Mouse (Mus musculus): ENCODE measurements at regions not wholly inside any gene's neighbourhood (a gene's known extent, or its start where the extent isn't known, plus 50 kb on each side); places are given as distances from the start of the nearest gene placed in this dataset.

DNA sequence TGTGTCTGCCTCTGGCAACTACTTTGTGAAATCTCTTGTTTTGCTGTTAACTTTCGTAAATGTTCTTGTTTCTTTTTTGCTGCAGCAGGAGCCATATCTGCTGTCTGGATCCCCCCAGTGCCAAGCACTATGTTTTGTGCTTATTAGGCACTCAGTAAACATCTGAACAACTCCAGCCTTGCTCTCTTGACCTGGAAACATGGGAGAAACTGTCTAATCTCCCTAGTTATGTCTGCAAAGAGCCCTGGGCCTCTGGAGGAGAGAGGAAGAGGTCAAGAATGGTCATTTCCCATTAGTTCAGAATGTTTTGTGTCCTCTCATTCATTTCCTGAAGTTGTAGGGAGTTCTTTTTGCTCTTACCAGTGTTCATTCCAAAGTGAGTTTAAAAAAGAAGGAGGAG is 93.1 kb upstream of the Tcf21 start:
- no peak for ATAC-seq (replicated peaks)
- Histone ChIP-seq H3K4me3 (no peak overlapping the region), H3K27ac (replicated peaks) (no peak overlapping the region), H3K36me3 (no peaks in the 10 kb centered on the region), H3K9me3 (no peaks in the 10 kb centered on the region), H3K9ac (replicated peaks) (no peak overlapping the region), H3K4me2 (replicated peaks) (no peak overlapping the region), H3K4me1 (no peaks in the 10 kb centered on the region), H3K27me3 (no peaks in the 10 kb centered on the region)
- WGBS = 98% methylated on average over 1 of the region's 1 CpGs

- no peaks in the 10 kb centered on the region for H3K27me3 ChIP-seq
- no peak overlapping the region for H3K4me3 ChIP-seq
- no peaks in the 10 kb centered on the region for H3K9me3 ChIP-seq
- H3K36me3 ChIP-seq = no peaks in the 10 kb centered on the region
- no peak overlapping the region for H3K4me2 ChIP-seq (replicated peaks)
- no peak overlapping the region for H3K9ac ChIP-seq (replicated peaks)
- no peaks in the 10 kb centered on the region for H3K4me1 ChIP-seq
- no peak overlapping the region for H3K27ac ChIP-seq (replicated peaks)
- ATAC-seq (replicated peaks) = no peak
- WGBS = 66% methylated on average over 6 of the region's 6 CpGs
Observed at GRCm38 (mm10) chr10:22908640-22909039, 88.7 kb upstream of the Tcf21 start.

- no peak overlapping the region for H3K4me3 ChIP-seq
- ATAC-seq (replicated peaks) = no peak
Observed at GRCm38 (mm10) chr10:22905281-22905680, 85.3 kb upstream of the Tcf21 start.

DNA sequence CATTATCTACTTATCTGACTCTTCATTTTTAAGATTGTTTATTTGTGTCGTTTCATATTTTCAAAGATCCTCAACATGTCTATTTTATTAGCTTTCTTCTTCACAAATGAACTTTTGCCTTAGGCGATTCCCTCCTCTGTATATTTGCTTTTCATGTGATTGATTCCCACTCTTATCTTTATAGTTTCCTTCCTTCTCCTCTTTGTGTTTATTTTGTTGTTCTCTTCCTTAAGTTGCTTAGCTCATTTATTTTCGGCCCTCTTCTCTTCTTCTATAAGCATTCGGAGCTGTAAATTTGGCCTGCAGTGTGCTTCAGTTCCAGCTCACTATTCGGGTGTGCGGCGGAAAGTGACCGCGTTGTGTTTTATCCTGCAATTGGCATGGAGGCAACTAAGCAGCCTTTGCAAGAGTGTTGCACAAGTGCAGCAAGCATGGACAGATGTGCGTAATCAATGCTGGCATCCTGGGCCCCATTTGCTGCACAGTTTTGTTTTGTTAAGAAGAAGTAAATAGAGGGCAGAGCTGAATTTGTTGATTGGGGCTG is 73.5 kb upstream of the Tcf21 start:
- no peak for ATAC-seq (replicated peaks)
- no peak overlapping the region for H3K27ac ChIP-seq (replicated peaks)
- H3K4me2 ChIP-seq (replicated peaks) = no peak overlapping the region
- H3K9me3 ChIP-seq = no peaks in the 10 kb centered on the region
- H3K27me3 ChIP-seq = no peaks in the 10 kb centered on the region
- WGBS = 85% methylated on average over 10 of the region's 10 CpGs
- no peak overlapping the region for H3K4me3 ChIP-seq
- H3K4me1 ChIP-seq = no peaks in the 10 kb centered on the region
- no peaks in the 10 kb centered on the region for H3K36me3 ChIP-seq
- H3K9ac ChIP-seq (replicated peaks) = no peak overlapping the region

More at GRCm38 (mm10) chr10:22905281-22905680, 85.3 kb upstream of the Tcf21 start:
- Histone ChIP-seq H3K27me3 (no peaks in the 10 kb centered on the region), H3K4me2 (replicated peaks) (no peak overlapping the region), H3K4me1 (no peaks in the 10 kb centered on the region), H3K9me3 (no peaks in the 10 kb centered on the region), H3K27ac (replicated peaks) (no peak overlapping the region), H3K9ac (replicated peaks) (no peak overlapping the region), H3K36me3 (no peaks in the 10 kb centered on the region)
- WGBS = 91% methylated on average over 2 of the region's 2 CpGs

- WGBS = 78% methylated on average over 6 of the region's 6 CpGs
- H3K27ac ChIP-seq (replicated peaks) = no peak overlapping the region
- no peak overlapping the region for H3K4me3 ChIP-seq
Observed at GRCm38 (mm10) chr10:22887451-22887850, 67.5 kb upstream of the Tcf21 start.

DNA sequence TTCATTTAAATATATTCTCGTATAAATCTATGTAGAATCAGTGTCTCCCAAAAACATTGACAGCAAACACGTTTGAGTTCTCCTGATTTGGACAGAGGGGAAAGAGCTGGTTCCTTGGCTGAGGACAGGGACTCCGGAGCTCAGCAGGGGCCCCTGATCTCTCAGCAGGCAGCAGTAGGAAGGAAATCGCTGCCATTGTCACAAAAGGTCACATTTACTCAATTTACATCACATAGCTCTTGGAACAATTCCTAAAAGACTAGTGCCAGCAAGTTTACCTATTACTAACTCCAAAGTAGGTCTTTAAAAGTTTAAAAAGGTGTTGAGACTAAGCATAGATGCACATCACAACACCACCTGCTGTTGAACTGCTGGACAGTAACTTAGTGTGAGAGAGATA is 59.7 kb upstream of the Tcf21 start:
- Histone ChIP-seq H3K9ac (replicated peaks) (no peak overlapping the region), H3K27ac (replicated peaks) (no peak overlapping the region), H3K4me3 (no peak overlapping the region), H3K4me1 (no peaks in the 10 kb centered on the region), H3K27me3 (no peaks in the 10 kb centered on the region), H3K9me3 (no peaks in the 10 kb centered on the region), H3K36me3 (no peaks in the 10 kb centered on the region), H3K4me2 (replicated peaks) (no peak overlapping the region)
- WGBS = 25% methylated on average over 4 of the region's 4 CpGs
- ATAC-seq (replicated peaks) = no peak

More at GRCm38 (mm10) chr10:22887451-22887850, 67.5 kb upstream of the Tcf21 start:
- no peak for ATAC-seq (replicated peaks)
- Histone ChIP-seq H3K9me3 (no peaks in the 10 kb centered on the region), H3K4me1 (no peaks in the 10 kb centered on the region), H3K36me3 (no peaks in the 10 kb centered on the region), H3K27me3 (no peaks in the 10 kb centered on the region), H3K9ac (replicated peaks) (no peak overlapping the region), H3K4me2 (replicated peaks) (no peak overlapping the region)

DNA sequence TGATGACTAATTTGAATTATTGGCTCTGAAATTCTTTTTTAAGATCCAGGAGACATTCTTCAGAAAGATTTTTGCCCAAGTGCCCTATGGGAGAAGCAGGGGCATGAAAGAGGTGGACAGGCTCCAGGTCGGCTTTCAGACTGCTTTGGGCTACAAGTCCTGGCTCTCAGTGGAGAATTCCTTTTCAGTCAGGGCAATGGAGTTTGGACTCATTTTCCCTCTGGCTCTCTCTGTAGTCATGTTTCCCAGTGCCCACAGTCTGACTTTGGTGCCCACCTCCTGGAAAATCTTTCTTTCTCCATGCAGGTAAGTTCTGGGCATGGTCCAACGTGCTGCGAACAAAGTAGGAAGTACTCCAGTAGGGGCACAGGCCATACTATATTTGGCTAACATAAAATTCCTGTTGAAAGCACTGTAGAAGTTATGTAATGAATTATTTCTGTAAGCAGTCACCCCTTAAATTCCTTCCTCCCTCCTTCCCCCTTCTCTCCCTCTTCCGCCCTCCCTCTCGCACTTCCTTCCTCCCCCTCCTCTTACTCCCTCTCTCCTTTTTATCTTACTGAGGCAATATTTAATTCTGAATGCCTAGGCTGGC is 57.7 kb upstream of the Tcf21 start:
- H3K9me3 ChIP-seq = no peaks in the 10 kb centered on the region
- no peak overlapping the region for H3K9ac ChIP-seq (replicated peaks)
- no peaks in the 10 kb centered on the region for H3K27me3 ChIP-seq
- H3K4me2 ChIP-seq (replicated peaks) = no peak overlapping the region
- no peak for ATAC-seq (replicated peaks)
- H3K36me3 ChIP-seq = no peaks in the 10 kb centered on the region
- H3K4me3 ChIP-seq = no peak overlapping the region
- no peaks in the 10 kb centered on the region for H3K4me1 ChIP-seq
- H3K27ac ChIP-seq (replicated peaks) = no peak overlapping the region
- 80% methylated on average over 5 of the region's 5 CpGs for WGBS

GRCm38 (mm10) chr10:22877028-22877427 is 57.1 kb upstream of the Tcf21 start:
- Histone ChIP-seq H3K4me1 (no peaks in the 10 kb centered on the region), H3K4me3 (no peak overlapping the region), H3K36me3 (no peaks in the 10 kb centered on the region), H3K9ac (replicated peaks) (no peak overlapping the region), H3K27ac (replicated peaks) (no peak overlapping the region), H3K9me3 (no peaks in the 10 kb centered on the region), H3K4me2 (replicated peaks) (no peak overlapping the region), H3K27me3 (no peaks in the 10 kb centered on the region)
- ATAC-seq (replicated peaks) = no peak
- 71% methylated on average over 2 of the region's 2 CpGs for WGBS

DNA sequence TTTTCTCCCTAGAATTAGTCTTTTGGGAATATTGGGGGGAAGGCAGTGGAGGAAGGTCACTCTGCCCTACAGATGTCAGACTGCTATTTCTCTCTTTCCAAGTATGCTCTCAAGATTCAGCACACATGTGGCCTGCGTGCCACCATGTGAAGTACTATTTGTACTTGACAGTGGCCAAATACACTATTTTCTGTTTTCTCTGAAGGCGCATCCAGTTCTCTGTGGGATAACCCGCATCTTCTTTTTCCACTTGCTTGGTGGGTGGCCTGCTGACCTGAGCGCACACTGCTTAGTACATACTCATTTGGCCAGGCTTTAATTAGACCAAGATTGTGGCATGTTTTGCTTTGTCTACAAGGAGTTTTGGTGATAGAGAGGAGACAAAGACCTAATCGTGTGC is 55.7 kb upstream of the Tcf21 start:
- no peak overlapping the region for H3K4me2 ChIP-seq (replicated peaks)

GRCm38 (mm10) chr10:22875181-22875580 is 55.2 kb upstream of the Tcf21 start:
- no peak overlapping the region for H3K9ac ChIP-seq (replicated peaks)
- 71% methylated on average over 4 of the region's 4 CpGs for WGBS
- no peaks in the 10 kb centered on the region for H3K27me3 ChIP-seq
- ATAC-seq (replicated peaks) = no peak
- no peaks in the 10 kb centered on the region for H3K4me1 ChIP-seq
- H3K4me2 ChIP-seq (replicated peaks) = no peak overlapping the region
- H3K36me3 ChIP-seq = no peaks in the 10 kb centered on the region
- no peak overlapping the region for H3K27ac ChIP-seq (replicated peaks)
- H3K4me3 ChIP-seq = no peak overlapping the region
- H3K9me3 ChIP-seq = no peaks in the 10 kb centered on the region

More for the DNA sequence above, 55.7 kb upstream of the Tcf21 start:
- Histone ChIP-seq H3K27ac (replicated peaks) (no peak overlapping the region), H3K9me3 (no peaks in the 10 kb centered on the region), H3K4me1 (no peaks in the 10 kb centered on the region), H3K27me3 (no peaks in the 10 kb centered on the region), H3K36me3 (no peaks in the 10 kb centered on the region), H3K4me3 (no peak overlapping the region), H3K9ac (replicated peaks) (no peak overlapping the region)
- no peak for ATAC-seq (replicated peaks)
- WGBS = 74% methylated on average over 5 of the region's 5 CpGs

All from forebrain, embryonic 15.5 days (tissue).